ENCODE assay signal across 9 mouse cellular contexts in genomic region chr16:23452476-23452875, GRCm38 (mm10). TPM values are rescaled to one million over a fixed set of nuclear protein-coding genes. Genes with fewer than 3 reads are reported as not detected.
DNase-seq lines count a peak whose midpoint lies in the region; ATAC-seq lines count a peak whose summit lies in the region.
"Had no signal": no experiment of that assay in that cellular context is flagged by ENCODE, and none has a peak within 500 bp of the region (broad histone marks: within the 10 kb centered on the region; RNA-seq: fewer than 3 reads in every experiment).

No protein-coding gene starts in this region.

- intact Hi-C loops in heart, postnatal 14 days (cut with DNase I) = loop anchor here (1.0 to 5.0 kb wide), 4 partner anchors 45 to 500 kb away; no protein-coding TSS in a partner anchor

- H3K36me3 ChIP-seq in lung, embryonic 15.5 days = no peaks in the 10 kb centered on the region
- H3K36me3 ChIP-seq: heart, embryonic 15.5 days had no signal

- no peaks in the 10 kb centered on the region for H3K9me3 ChIP-seq in lung, embryonic 15.5 days
- H3K9me3 ChIP-seq: heart, embryonic 15.5 days had no signal

- ATAC-seq in common myeloid progenitor, adult 5-6 weeks (replicated peaks; ENCODE audit: low read depth, poor library complexity, severe bottlenecking) = peak; percentile 73; the same call in 1 of the 2 replicates
- ATAC-seq in lung, embryonic 15.5 days (ENCODE audit: borderline replicate concordance, extremely low read depth, low FRiP score, low TSS enrichment) = 0 out of 2 replicates have a peak, but pooled peaks have one; percentile 57
- no peak for ATAC-seq in erythroblast, adult 5-6 weeks (replicated peaks; ENCODE audit: low FRiP score, poor library complexity, severe bottlenecking)

- no peaks in the 10 kb centered on the region for H3K27me3 ChIP-seq in lung, embryonic 15.5 days
- H3K27me3 ChIP-seq: heart, embryonic 15.5 days had no signal

- no peak overlapping the region for H3K9ac ChIP-seq in lung, embryonic 15.5 days
- H3K9ac ChIP-seq: heart, embryonic 15.5 days had no signal

- H3K4me3 ChIP-seq in lung, embryonic 15.5 days = no peak overlapping the region
- H3K4me3 ChIP-seq: heart, embryonic 15.5 days had no signal

- WGBS in lung, embryonic 15.5 days = 14% methylated on average over 3 of the region's 3 CpGs

- H3K27ac ChIP-seq in lung, embryonic 15.5 days = no peak overlapping the region
- H3K27ac ChIP-seq: heart, embryonic 15.5 days had no signal

- DNase-seq in B cell, adult 2 months = peak; percentile 43 to 49
- peak; percentile 47 for DNase-seq in Muller cell, postnatal 12 days (ENCODE audit: inconsistent ontology term)
- DNase-seq in heart, postnatal 14 days = peak; percentile 52 to 75
- DNase-seq in kidney, postnatal 4 days = peak; percentile 74 to 78
- peak; percentile 78 for DNase-seq in retina, postnatal 1 day

- peaks cover 12% of the 10 kb centered on the region for H3K4me1 ChIP-seq in lung, embryonic 15.5 days

- H3K4me2 ChIP-seq in lung, embryonic 15.5 days = no peak overlapping the region
- H3K4me2 ChIP-seq: heart, embryonic 15.5 days had no signal

RNA-seq across cellular contexts. Expression of gene Rtp1, which starts 23.5 kb away (rescaled TPM):
- not detected in 2 replicates for total RNA-seq in common myeloid progenitor, adult 5-6 weeks (2017)
- total RNA-seq in heart, postnatal 14 days (2021) = not detected
- polyA plus RNA-seq in lung, embryonic 15.5 days (2015; fragmentation: Nextera tagmentation; extraction: Ambion mirVana) = not detected in 2 replicates
- total RNA-seq in erythroblast, adult 5-6 weeks (2015; ENCODE audit: low replicate concordance) = not detected in 2 replicates
- not detected in 2 replicates for total RNA-seq in erythroblast, adult 5-6 weeks (2017; ENCODE audit: low replicate concordance)
- polyA plus RNA-seq: heart, embryonic 15.5 days had no signal
